Mouse (Mus musculus) left cerebral cortex, adult 11 months (tissue): ENCODE measurements around the gene Ubn2.
A peak's percentile ranks its signal among the peaks of the same experiment; 100 is the strongest.
"Not testable (repeated sequence)": the region's sequence is repeated elsewhere in the genome, so short reads cannot be mapped to it uniquely, and the experiment has no call there.

ENCODE experiments used
- DNase-seq: peaks from one replicate; pipeline ENCODE4 v3.0.0; 2022; ENCODE audit warnings: low spot score

The Ubn2 gene

GRCm38 (mm10) chr6:38533428-38534405 is 100.0 kb downstream of the Ubn2 start, which contains the start of gene Fmc1:
TSS of gene Fmc1 (plus strand) at chr6:38533502.
- DNase-seq = peak; percentile 99

GRCm38 (mm10) chr6:38534640-38535365 is 101.1 kb downstream of the Ubn2 start:
- DNase-seq = peak; percentile 87

GRCm38 (mm10) chr6:38535366-38535690 is 101.6 kb downstream of the Ubn2 start:
- no peak for DNase-seq

- no peak for DNase-seq
Measured at GRCm38 (mm10) chr6:38535788-38536187, 102.0 kb downstream of the Ubn2 start.

- not testable (repeated sequence) for DNase-seq
Measured at GRCm38 (mm10) chr6:38544141-38544540, 110.4 kb downstream of the Ubn2 start.

DNA sequence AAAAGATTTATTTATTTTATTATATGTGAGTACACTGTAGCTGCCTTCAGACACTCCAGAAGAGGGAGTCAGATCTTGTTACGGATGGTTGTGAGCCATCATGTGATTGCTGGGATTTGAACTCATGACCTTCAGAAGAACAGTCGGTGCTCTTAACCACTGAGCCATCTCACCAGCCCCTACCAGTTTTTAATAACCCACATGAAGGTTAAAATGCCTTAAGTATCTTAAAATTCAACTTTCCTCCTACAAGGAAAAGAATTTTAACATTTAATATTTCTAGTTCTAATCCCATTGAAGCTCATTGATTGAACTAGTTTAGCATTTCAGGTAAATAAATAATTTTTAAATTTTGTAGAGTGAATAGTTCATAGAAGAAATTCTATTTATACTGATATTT is 113.3 kb downstream of the Ubn2 start:
- DNase-seq = not testable (repeated sequence)

GRCm38 (mm10) chr6:38547707-38548106 is 114.0 kb downstream of the Ubn2 start:
- no peak for DNase-seq

DNA sequence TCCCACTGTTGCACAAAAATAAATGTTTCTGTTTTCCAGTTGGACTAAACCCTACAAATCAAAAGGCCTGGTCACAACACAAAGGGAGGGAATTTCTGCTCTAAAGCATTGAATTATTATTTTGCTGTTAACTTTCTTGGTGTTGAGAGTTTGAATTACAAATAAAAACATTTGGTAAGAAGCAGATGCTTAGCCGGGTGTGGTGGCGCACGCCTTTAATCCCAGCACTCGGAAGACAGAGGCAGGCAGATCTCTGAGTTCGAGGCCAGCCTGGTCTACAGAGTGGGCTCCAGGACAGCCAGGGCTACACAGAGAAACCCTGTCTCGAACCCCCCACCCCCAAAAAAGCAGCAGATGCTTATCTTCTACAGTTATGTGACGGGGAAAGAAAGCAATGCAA is 114.8 kb downstream of the Ubn2 start:
- not testable (repeated sequence) for DNase-seq

DNA sequence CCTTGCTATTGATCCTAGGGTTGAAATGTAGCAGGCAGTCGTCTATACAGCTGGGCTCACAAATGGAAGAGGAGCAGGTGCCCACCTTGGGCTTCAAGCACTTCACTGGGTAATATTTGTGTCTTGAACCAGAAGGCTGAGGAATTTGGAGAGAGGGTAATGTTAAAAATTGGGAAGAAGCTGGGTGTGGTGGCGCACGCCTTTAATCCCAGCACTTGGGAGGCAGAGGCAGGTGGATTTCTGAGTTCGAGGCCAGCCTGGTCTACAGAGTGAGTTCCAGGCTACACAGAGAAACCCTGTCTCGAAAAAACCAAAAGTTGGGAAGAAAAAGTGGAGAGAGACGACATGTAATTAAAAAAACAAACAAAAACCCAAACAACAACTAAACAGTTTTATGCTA is 116.1 kb downstream of the Ubn2 start:
- DNase-seq = not testable (repeated sequence)

DNA sequence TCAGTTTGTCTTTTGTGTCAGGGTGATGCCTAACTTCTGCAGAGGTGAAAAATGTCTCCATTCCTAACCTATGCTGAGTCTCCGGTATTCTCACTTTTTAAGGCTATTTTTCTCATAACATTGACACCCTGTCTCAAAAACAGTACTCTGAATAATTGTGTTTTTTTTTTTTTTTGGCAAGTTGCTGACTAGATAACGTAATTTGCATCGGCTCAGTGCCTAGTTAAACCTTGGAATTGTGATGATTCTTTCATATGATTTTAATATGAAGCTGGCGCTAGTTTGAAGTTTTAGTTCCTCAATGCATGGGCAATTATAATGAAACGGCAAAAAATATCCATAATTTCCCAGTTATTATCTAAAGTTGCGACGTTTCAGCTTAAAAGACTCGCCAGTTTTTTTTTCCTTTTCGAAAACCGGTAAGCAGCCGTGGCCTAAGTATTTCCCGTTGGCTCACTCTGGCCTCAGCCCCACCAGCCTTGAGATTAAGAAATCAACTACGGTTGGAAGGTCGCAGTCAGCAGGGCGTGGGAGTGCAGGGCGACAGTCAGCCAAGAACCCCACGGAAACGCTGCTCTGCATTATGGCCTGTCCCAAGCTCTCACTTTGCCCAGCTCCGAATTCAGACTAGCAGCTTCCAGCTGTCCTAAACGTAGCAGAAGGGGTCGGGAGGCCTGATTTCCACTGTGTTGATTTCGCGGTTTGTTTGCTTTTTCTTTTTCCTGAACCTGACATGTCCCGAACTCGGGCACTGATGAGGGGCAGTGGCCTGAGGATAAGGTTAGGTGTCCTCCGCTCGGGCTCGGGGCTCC is 116.7 kb downstream of the Ubn2 start:
- no peak for DNase-seq

- DNase-seq = peak; percentile 92
Measured at GRCm38 (mm10) chr6:38551062-38551988, 117.6 kb downstream of the Ubn2 start, which contains the start of gene Luc7l2. TSS of gene Luc7l2 (plus strand) at chr6:38551334.

DNA sequence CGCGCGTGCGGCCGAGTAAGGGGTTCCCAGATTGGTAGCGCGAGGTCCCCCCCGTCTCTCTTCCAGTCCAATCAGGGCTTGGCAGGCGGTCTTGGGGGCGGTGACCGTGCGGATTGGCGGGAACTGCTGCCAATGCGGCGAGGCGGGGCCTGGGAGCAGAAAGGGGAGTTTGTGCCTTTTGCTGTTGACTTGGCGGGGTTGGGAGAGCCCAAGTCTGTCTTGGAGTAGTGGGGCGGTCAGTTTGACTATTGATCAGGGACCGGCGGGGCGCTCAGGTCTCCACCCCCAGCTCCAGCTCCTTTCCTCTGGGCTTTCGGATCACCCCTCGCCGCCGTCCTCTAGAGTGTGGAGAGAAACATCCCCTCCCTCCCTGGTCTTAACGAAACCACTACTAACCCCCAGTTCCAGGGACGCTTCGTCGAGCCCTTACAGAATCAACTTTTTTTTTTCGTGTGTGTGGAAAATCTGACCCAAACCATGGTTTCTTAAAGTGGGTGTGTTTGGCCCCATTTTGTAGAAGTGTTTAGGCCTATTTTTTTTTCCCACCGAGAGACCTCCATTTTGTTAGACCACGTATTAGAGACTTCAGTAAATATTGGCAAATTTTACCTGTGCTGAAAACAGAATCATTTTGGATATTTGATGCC is 118.4 kb downstream of the Ubn2 start:
- DNase-seq = peak; percentile 94

DNA sequence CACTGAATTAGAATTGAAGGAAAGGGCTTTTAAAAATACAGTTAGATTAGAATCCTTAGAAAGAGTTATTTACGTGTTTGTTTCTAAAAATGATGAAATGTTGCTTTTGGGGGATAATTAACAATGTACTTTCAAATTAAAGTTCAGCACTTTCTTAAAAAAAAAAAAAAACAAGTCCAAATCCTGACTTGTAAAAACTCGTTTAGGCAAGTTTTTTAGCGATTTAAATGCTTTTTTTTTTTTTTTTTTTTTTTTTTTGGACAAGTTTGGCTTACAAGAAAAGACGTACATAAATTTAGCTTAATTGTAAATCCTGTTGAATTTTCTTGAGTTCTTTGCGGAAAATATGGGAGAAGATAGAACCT is 118.9 kb downstream of the Ubn2 start:
- no peak for DNase-seq
